Mouse (Mus musculus): ENCODE data around the gene Nit1.

- no peak for TF ChIP-seq CTCF (IDR thresholded peaks at IDR 0.05; ENCODE audit: extremely low read depth, insufficient read length, insufficient replicate concordance, low read depth, low read length)
- no peak for TF ChIP-seq POLR2A (IDR thresholded peaks at IDR 0.05; ENCODE audit: low read depth, low read length)
These were observed 39.7 kb upstream of the Nit1 start for GRCm38 (mm10) chr1:171385171-171385570.
